Mouse (Mus musculus) liver, embryonic 14.5 days (tissue): ENCODE measurements around the gene Zc3h15.

Experiments
- CTCF ChIP-seq: IDR thresholded peaks from 2 replicates; pipeline ENCODE4 v1.5.1; 2016; ENCODE audit warnings: antibody characterized with exemption, low read depth, control low read depth
- EP300 ChIP-seq: IDR thresholded peaks from 2 replicates; pipeline ENCODE4 v1.6.1; 2016; ENCODE audit warnings: antibody characterized with exemption, low read depth

GRCm38 (mm10) chr2:83681785-83682184, 37.5 kb downstream of the Zc3h15 start:
- TF ChIP-seq CTCF: no peak
- no peak for TF ChIP-seq EP300
